Mouse (Mus musculus) gastrocnemius, postnatal 14 days (tissue): ENCODE data around the gene Mrpl45. TPM values are rescaled to one million over a fixed set of nuclear protein-coding genes. Genes with fewer than 3 reads are reported as not detected.

Experiments
- DNase-seq: peaks from one replicate; pipeline ENCODE4 v3.0.0; 2021; ENCODE audit warnings: mixed read lengths
- intact Hi-C: fragments of 180-260 bp; cut with DNase I; formaldehyde crosslinking; loops from one replicate; pipeline ENCODE4 v1.15.1; 2025; ENCODE audit warnings: low total_unique reads
- total RNA-seq, 2 experiments: library from RNA; stranded (reverse); gene quantifications; 2 replicates each; pipeline ENCODE4 v1.2.3; 2021

Gene Mrpl45
- total RNA-seq, 2 experiments from 2014 or later, result 32.0 to 36.0 TPM

DNA sequence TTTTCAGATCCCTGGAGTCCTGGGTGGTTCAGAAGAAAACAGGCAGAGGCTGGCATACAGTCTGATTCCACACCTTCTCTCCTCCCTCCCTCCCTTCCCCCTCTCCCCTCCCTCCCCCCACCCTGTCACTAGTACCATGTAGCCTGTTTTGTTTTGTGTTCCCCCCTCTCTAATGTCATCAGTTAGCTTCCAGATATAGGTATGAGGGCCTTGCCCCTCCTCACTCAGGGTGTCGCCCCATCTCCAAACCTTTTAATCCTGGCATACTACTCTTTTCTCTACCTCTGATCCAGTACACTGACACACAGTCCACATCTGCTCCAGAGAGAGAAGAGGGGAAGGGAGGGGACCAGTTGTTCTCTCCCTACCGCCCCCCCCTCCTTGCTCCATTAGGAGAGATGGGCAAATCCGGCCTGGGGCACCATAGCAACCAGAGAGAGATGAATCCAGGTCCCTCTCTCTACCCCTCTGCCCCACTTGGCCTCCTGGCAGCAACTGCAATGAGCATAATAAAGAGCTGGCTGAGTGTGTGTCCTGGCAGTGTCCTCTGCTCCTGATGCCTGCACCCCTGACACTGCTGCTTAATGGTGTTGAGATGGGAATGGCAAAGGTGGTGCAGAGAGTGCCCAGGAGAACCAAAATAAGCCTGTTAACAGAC, 36.6 kb downstream of the Mrpl45 start, which contains the start of gene Gpr179:
Gene Gpr179, minus strand, starts transcription at position 51 of the 658 bp plus-strand sequence.
- DNase-seq, result no peak
- intact Hi-C loops, result no loop called here

DNA sequence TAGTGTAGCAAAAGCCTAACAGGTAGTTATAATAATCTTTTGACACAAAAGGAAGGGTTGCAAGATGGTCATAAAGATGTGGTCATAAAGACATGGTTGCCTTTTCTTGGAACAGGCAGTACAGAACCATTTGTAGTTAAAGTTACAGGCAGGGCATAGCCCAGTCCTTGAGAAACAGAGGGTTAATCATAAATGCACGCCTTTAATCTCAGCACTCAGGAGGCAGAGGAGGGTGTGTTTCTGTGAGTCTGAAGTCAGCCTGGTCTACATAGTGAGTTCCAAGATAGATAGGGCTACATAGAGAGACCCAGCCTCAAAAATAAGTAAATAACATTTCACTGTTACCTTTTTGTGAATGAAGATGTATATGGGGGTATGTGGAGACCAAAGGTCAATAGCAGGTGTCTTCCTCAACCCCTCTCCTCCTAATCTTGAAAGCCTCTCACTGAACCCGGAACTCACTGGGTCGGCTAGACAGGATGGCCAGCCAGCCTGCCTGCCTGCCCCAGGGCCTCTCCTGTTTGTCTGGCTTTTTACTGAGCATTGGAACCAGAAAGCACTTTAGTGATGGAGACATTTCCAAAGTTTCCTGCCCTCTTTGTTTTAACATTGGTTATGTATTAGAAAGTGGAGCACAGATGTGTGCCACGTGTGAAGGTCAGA, 37.5 kb downstream of the Mrpl45 start:
- intact Hi-C loops, result no loop called here

DNA sequence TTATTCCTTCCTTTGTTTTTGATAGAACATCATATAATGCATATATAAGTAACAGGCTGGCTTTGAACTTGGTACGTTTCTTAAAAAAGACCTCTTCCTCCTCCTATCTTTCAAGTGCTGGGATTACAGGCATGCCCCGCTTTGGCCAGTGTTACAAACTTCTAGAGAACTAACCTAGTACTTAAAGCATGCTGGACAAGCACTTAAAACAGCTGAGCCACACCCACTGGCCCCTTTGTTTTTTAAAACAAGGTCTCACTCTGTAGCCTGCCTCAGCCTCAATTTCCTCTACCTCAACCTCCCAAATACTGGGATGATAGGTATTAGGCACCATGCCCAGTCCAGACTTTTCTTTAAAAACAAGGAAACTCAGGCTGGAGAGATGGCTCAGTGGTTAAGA, 39.1 kb downstream of the Mrpl45 start:
- intact Hi-C loops, result no loop called here

More for the DNA sequence above, 37.5 kb downstream of the Mrpl45 start:
- DNase-seq, result no peak

DNA sequence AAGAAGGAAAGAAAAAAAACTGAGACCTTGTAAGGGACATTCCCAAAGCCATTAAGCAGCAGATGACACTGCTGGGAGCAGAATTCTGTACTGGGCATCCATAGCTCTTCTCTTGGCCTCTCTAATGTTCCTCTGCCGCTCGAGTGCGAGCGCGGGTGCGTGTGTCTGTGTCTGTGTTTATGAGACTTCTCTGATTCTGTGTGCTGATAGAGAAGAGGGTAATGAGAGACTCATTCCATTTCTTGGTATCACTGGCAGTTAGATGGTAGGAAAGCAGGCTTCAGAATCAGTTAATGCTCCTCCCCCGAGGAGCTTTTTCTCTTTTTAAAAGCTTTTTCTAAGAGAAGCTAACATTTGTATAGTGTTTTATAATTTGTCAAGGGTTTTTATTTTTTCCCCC, 39.7 kb downstream of the Mrpl45 start:
- DNase-seq, result no peak
- intact Hi-C loops, result no loop called here

More for the DNA sequence above, 39.1 kb downstream of the Mrpl45 start:
- DNase-seq, result no peak

DNA sequence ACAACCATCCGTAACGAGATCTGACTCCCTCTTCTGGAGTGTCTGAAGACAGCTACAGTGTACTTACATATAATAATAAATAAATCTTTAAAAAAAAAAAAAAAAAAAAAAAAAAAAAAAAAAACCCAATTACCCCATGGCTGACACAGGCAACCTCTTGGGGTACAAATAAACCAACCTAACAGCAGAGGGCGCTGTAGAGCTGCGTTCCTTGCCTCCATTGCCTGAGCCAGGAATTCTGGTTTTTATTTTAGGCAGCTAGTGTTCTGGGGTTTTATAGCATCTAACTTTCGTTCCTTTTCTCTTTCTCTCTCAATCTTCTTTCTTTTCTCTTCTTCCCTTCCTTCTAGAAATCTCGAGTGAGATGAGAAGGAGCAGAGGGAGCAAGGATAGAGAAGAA, 42.1 kb downstream of the Mrpl45 start:
- intact Hi-C loops, result loop anchor here (2.0 kb wide), 1 partner anchor 43 kb away; no protein-coding TSS in a partner anchor
- DNase-seq, result peak; percentile 64

DNA sequence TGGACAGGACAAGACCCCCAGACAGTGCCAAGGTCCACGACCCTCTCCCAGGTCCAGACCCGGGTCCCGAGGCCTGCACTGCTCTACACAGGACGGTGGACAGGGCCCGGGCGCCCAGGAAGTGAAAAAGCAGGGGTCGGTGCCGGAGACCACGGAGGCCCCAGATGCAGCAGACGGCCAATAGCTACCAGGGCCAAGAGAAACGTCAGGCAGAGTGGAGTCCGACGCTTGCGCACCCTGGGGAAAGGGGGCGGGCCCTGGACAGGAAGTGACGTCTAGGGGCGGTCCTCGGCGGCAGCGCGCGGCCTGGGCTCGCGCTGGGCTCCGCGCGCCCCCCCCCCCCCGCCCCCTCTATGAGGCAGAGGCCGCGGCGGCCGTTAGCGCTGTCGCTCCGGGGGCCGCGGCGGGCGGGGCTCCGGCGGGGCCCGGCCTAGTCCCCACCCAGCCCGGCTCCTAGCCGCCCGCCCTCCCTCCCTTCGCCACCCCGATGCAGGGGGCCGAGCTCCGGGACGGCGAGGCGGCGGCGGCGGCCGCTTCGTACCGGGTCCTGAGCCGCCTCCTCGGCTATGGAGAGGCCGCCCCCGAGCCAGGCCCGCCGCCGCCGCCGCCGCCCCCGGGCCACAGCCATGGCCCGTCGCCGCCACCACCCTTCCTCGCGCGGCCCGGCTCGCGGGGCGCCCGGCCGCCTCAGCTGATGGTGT, 46.6 kb downstream of the Mrpl45 start, which contains the start of gene Socs7:
Gene Socs7, plus strand, starts transcription at position 604 of the 701 bp plus-strand sequence.
- peak; percentile 96 for DNase-seq
- intact Hi-C loops, result loop anchor here (5.0 kb wide), 1 partner anchor 105 kb away; no protein-coding TSS in a partner anchor

DNA sequence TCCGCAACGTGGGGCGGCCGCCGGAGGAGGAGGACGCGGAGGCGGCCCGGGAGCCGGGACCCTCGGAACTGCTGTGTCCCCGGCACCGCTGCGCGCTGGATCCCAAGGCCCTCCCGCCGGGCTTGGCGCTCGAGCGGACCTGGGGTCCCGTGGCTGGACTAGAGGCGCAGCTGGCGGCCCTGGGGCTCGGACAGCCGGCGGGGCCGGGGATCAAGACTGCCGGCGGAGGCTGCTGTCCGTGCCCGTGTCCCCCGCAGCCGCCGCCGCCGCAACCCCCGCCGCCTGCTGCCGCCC, 47.1 kb downstream of the Mrpl45 start:
- intact Hi-C loops, result loop anchor here (5.0 kb wide), 1 partner anchor 105 kb away; no protein-coding TSS in a partner anchor
- DNase-seq, result peak; percentile 53

DNA sequence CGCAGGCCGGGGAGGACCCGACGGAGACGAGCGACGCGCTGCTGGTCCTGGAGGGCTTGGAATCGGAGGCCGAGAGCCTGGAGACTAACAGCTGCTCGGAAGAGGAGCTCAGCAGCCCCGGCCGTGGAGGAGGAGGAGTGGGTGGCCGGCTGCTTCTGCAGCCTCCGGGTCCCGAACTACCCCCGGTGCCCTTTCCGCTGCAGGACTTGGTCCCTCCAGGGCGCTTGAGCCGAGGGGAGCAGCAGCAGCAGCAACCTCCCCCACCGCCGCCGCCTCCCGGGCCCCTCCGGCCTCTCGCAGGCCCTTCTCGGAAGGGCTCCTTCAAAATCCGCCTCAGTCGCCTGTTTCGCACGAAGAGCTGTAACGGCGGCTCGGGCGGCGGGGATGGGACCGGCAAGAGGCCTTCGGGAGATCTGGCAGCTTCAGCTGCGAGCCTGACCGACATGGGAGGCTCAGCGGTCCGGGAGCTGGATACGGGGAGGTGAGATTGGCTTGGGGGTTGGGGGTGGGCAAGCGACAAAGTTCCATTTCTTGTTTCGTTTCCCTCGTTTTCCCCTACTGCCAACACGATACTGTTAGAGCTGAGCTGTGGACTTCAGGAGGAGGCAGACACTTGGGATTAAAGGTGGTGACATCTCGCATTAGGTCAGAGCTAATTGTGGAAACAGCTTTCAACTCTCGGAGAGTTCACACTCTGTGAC, 47.6 kb downstream of the Mrpl45 start:
- intact Hi-C loops, result loop anchor here (5.0 kb wide), 1 partner anchor 104 kb away; no protein-coding TSS in a partner anchor
- DNase-seq, result peak; percentile 58

DNA sequence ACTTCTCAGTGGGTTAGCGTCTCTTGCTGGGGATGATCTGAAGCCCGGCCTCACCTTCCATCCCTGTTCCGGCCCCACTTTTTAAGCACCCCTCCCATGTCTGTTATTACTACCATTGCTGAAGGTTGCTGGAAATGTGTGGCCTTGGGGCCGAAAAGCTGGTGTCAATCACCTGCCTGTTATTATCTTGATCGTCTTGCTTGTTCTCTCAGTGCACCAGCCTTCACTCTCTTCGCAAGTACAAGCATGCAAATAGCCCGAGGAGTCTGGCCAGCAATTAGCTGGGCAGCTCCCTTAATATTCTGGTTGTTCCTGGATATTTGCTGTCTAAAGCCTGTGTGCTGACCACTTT, 48.1 kb downstream of the Mrpl45 start:
- intact Hi-C loops, result loop anchor here (5.0 kb wide), 1 partner anchor 104 kb away; no protein-coding TSS in a partner anchor

DNA sequence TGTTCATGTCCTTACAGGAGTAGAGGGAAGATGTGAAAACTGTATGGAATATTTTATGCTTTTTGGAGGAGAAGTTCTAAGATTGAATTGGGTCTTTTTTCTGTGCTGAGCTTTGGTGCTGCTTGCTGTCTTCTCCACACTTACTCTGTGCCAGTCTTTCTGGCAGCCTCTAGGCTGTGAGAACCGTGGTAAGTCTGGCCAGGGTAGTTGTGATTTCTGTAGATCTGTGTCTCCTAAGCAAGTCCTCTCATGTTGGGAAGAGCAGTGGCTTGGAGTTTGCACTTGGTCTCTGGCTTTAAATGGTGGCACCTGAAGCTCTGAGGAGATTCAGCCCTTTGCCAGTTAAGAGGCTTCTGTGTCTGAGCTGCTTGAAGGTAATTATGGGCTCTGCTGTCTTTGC, 50.0 kb downstream of the Mrpl45 start:
- DNase-seq, result no peak
- intact Hi-C loops, result no loop called here

More for the DNA sequence above, 48.1 kb downstream of the Mrpl45 start:
- no peak for DNase-seq

DNA sequence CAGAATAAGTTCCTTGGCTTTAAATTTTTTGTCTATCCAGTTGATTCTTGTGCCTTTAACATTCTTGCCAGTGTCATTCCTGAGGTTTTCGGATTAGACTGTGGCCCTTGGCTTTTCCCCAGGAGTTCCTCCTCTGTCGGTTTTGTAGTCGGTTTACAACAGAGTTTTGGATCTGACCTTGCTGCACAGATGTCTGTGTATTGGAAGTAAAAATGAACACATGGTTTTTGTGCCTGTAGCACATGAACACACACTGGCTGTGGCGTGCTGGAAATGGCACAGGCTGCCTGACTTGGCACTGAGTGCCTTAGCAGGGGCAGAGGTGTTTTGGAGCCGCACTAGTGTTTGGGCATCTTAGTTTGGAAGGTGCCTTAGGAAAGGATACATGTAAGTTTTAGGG, 53.0 kb downstream of the Mrpl45 start:
- DNase-seq, result no peak
- intact Hi-C loops, result no loop called here

DNA sequence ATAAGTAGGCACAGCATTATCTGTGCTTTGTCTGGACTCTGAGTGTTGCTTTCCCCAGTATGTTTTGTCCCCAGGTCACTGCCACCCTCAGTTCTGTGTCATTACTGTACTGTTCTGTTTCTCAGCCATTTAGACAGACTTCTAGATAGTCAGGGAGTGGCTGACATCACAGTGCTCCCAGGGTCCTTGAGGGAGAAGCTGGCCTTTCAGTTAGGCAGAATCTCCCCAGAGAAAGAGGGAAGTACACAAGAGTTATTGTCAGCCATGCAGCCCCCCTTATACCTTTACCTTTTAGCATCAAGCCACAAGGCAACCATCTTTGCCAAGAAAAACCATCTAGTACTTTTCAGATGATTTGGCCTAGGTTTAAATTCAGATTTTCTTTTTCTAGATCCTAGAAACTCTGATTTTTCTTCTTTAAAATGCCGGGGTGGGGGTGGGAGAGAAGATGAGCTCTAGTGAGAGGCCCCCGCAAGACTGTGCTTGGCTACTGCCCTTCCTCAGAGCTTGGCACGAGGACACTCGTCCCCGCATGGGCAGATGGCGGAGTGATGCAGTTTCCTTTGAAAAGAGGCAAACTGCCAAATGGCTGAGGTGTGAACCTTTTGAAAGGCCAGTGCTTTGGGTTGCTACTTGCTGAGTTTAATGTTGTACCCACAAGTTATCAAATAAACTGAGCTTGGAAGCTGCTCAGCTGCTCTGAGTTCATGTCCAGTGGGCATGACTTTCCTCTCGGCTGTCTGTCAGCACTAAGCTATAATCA, 55.0 kb downstream of the Mrpl45 start:
- DNase-seq, result no peak
- intact Hi-C loops, result no loop called here

DNA sequence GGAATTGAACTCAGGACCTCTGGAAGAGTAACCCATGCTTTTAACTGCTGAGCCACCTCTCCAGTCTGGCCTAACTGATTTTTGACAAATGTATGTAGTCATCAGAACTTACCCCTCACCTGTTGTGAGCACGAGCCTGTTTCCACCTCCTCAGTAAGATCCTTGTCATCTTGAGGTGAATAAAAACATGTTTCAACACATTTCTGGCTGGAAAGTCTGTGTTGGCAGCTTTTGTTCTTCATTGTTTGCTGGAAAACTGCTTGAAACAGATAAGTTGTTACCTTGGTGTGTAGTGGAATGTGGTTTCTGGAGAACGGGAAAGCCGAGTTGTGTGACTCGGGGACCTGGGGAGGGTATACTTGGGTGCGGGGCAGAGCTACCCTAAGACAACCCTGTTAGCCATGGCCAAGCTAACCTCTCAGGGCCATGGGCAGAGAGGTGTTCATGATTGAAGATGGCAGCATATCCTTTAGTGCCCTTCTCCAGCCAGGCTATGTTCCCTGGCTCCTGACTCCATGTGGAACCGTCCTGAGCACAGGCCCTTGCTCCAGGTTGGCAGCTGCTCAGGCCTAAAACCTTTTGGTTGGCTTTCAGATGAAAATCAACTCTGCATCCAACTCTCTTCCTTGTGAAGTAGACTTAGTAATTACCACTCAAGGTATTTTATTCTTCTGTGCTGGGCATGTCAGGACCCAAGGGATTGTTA, 56.8 kb downstream of the Mrpl45 start:
- intact Hi-C loops, result no loop called here
- no peak for DNase-seq

DNA sequence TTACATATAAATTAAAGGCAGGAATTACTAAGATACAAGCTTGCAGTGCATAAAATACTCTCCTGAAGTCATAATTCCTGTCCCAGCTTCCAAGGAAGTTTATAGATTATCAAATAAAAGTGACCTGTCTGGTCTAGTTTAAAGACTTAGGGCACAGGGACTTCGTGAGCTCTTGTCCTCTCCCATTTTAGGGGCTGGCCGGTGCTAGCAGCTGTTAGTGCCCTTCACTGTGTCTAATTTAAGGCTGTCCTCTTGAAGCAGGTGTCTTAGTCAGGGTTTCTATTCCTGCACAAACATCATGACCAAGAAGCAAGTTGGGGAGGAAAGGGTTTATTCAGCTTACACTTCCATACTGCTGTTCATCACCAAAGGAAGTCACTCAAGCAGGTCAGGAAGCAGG, 57.9 kb downstream of the Mrpl45 start:
- DNase-seq, result no peak
- intact Hi-C loops, result no loop called here

Other genes starting within 250 kb of the Mrpl45 start
- 1 to 10 TPM in 1 of 2 experiments, under 1 TPM in 1; 0.97 to 1.4 TPM for gene Tbx21, start 200.4 kb upstream of the Mrpl45 start, total RNA-seq
- gene Tbkbp1, start 164.2 kb upstream of the Mrpl45 start, total RNA-seq, result 1 to 10 TPM; 5.2 to 6.5 TPM
- gene Kpnb1, start 127.8 kb upstream of the Mrpl45 start, total RNA-seq, result 10 to 100 TPM; 55.8 to 65.2 TPM
- gene Npepps, start 35.1 kb upstream of the Mrpl45 start, total RNA-seq, result 10 to 100 TPM; 46.3 to 54.3 TPM
- gene Gpr179, start 36.4 kb downstream of the Mrpl45 start, total RNA-seq, result under 1 TPM in 1 of 2 experiments, not detected in 1; 0.27 TPM
- gene Socs7, start 46.8 kb downstream of the Mrpl45 start, total RNA-seq, result 10 to 100 TPM; 32.4 to 36.2 TPM
- 10 to 100 TPM; 10.5 to 12.2 TPM for gene Arhgap23, start 99.8 kb downstream of the Mrpl45 start, total RNA-seq
- not detected for gene 4933428G20Rik, start 184.6 kb downstream of the Mrpl45 start, total RNA-seq